Mouse (Mus musculus): ENCODE results near the gene Lcn12. TPM values are rescaled to one million over a fixed set of nuclear protein-coding genes. Genes with fewer than 3 reads are reported as not detected.

Gene Lcn12
- polyA plus RNA-seq, 1 experiment, result not detected

DNA sequence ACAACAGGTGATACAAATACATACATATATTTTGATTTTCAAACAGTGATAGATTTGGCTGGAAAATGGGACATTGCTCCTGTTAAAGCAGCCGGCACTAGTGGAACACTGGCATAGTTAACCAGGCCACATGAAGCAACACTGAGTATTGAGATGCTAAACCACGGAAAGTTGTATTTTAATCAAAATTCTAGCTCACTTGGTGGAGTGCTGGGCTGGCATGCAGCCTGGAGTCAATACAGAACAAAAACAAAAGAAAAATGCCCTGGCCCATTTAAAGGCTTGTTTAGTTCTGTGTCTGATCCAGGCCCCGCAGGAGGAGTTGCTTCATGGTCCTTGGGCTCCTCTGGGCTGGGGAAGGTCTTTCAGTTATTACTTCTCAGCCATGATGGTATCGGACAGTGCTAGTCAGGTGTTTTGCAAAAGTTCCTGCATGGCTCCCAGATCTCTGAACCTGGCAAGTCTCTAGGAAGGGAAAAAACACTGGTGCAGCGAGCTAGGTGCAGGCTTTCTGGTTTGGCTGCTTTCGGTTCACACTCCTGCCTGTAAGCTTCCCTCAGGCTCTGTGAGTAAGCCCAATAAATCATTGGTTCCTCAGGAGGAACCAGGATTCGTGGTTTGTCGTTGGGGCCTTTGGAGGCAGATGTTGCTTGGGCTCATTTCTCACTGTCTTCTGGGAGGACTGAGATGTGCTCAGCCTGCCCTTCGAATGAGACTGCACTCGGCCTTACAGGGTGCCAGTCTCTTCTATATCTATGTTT is 14.0 kb downstream of the Lcn12 start:
- H3K4me1 ChIP-seq (ENCODE audit: control insufficient read depth, insufficient read depth, low read length), result no peaks in the 10 kb centered on the region
- no peak overlapping the region for H3K27ac ChIP-seq (ENCODE audit: insufficient read depth, low read length)
- no peak overlapping the region for H3K4me3 ChIP-seq (ENCODE audit: insufficient read depth, low read length)
- no peak for TF ChIP-seq POLR2A (IDR thresholded peaks at IDR 0.05; ENCODE audit: low read depth, low read length)
- no peak for TF ChIP-seq CTCF (IDR thresholded peaks at IDR 0.05; ENCODE audit: borderline replicate concordance, insufficient read depth, low read length)

DNA sequence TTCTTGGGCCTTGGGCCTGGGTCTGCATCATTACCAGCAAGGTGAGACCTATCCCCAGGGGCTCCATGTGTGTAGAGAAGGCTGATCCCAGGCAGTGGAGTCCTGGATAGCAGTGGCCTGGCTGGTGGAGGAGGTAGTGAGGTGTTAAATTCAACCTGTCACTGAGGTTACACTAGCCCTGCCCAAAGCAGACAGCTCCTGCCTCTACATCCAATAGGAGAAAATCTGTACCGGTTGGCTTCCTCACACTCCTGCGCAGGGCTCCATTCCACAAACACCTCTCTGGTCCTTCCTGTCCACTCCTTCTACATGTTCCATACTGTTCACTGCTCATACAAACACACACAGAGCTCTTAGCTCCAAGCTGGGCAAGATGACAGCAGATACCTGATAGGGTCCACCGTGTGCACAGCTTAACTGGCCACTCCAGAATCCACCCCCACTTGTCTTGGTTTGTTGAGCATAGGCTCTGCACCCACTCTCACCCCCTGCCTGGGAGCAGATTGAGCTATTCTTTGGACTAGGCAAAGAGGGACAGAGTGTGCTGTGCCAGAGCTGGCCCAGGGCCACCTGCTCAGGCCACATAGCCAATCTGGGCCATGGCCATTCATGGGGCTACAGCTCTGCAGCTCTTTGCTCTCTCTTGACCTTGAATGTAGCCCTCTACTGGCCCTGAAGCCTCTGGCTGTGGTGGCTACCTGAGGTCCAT is 15.6 kb downstream of the Lcn12 start:
- Histone ChIP-seq H3K4me1 (ENCODE audit: control insufficient read depth, insufficient read depth, low read length) (no peaks in the 10 kb centered on the region), H3K27ac (ENCODE audit: insufficient read depth, low read length) (no peak overlapping the region), H3K4me3 (ENCODE audit: insufficient read depth, low read length) (no peak overlapping the region)
- TF ChIP-seq CTCF (IDR thresholded peaks at IDR 0.05; ENCODE audit: borderline replicate concordance, insufficient read depth, low read length) (no peak), POLR2A (IDR thresholded peaks at IDR 0.05; ENCODE audit: low read depth, low read length) (no peak)

DNA sequence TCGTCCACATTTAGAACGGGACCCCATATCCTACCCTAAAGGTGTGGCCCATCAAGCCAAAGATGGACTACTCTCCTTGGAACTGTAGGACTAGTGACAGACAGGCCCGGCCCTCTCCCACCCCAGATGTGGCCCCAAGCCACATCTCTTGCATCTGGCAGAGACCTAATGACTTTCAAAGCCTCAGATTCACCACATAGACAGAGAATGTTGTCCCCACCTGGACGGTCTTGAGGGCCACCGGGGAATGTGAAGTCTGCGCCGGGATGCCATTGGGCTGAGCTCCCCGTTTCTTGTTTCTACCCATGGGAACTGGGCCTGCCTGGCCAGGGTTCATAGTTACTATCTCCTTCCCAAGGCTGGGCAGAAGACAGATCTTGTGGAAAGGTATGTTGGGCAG is 16.2 kb downstream of the Lcn12 start:
- H3K4me3 ChIP-seq (ENCODE audit: insufficient read depth, low read length), result no peak overlapping the region
- H3K27ac ChIP-seq (ENCODE audit: insufficient read depth, low read length), result no peak overlapping the region
- TF ChIP-seq CTCF (IDR thresholded peaks at IDR 0.05; ENCODE audit: borderline replicate concordance, insufficient read depth, low read length), result no peak
- TF ChIP-seq POLR2A (IDR thresholded peaks at IDR 0.05; ENCODE audit: low read depth, low read length), result no peak
- H3K4me1 ChIP-seq (ENCODE audit: control insufficient read depth, insufficient read depth, low read length), result no peaks in the 10 kb centered on the region

DNA sequence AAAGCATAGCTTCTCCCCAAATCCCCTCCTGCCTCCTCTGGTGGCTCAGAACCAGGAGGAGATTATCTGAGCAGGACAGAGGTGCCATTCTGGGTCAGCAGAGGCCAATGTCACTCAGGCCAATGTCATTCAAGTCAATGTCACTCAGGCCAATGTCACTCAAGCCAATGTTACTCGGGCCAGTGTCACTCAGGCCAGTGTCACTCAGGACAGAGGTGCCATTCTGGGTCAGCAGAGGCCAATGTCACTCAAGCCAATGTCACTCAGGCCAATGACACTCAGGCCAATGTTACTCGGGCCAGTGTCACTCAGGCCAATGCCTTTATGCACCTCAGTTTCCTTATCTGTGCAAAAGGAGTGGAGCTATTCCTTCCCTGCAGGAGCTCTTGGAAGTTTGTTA is 21.2 kb downstream of the Lcn12 start:
- Histone ChIP-seq H3K27ac (ENCODE audit: insufficient read depth, low read length) (no peak overlapping the region), H3K4me1 (ENCODE audit: control insufficient read depth, insufficient read depth, low read length) (no peaks in the 10 kb centered on the region)
- TF ChIP-seq CTCF (IDR thresholded peaks at IDR 0.05; ENCODE audit: borderline replicate concordance, insufficient read depth, low read length) (no peak), POLR2A (IDR thresholded peaks at IDR 0.05; ENCODE audit: low read depth, low read length) (no peak)

DNA sequence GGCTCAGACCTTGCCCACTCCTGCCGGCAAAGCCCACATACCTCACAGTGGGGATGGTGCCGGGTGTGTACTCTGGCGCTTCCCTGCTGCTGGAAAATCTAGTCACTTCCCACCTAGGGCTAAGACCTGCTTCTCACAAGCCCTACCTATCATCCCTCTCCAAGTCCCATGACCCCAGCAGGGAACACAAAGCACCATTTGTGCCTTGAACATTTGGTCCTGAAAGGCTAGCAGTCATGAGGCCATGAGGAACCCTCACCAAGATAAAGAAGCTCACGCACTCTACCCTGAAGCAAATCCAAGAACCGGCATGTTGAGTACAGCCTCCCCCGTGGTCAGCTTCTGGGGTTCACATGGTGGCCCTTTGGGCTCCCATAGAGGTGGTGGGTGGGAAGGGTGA is 23.7 kb downstream of the Lcn12 start, which contains the start of gene Ptgds:
Gene Ptgds (minus strand): TSS at position 78 of the 400 bp plus-strand sequence.
- Histone ChIP-seq H3K27ac (ENCODE audit: insufficient read depth, low read length) (no peak within 1 kb of the TSS), H3K4me1 (ENCODE audit: control insufficient read depth, insufficient read depth, low read length) (no peaks in the 10 kb centered on the region), H3K4me3 (ENCODE audit: insufficient read depth, low read length) (no peak within 1 kb of the TSS)
- TF ChIP-seq CTCF (IDR thresholded peaks at IDR 0.05; ENCODE audit: borderline replicate concordance, insufficient read depth, low read length), result no peak
- TF ChIP-seq POLR2A (IDR thresholded peaks at IDR 0.05; ENCODE audit: low read depth, low read length), result no peak

More for the DNA sequence above, 21.2 kb downstream of the Lcn12 start:
- no peak overlapping the region for H3K4me3 ChIP-seq (ENCODE audit: insufficient read depth, low read length)

DNA sequence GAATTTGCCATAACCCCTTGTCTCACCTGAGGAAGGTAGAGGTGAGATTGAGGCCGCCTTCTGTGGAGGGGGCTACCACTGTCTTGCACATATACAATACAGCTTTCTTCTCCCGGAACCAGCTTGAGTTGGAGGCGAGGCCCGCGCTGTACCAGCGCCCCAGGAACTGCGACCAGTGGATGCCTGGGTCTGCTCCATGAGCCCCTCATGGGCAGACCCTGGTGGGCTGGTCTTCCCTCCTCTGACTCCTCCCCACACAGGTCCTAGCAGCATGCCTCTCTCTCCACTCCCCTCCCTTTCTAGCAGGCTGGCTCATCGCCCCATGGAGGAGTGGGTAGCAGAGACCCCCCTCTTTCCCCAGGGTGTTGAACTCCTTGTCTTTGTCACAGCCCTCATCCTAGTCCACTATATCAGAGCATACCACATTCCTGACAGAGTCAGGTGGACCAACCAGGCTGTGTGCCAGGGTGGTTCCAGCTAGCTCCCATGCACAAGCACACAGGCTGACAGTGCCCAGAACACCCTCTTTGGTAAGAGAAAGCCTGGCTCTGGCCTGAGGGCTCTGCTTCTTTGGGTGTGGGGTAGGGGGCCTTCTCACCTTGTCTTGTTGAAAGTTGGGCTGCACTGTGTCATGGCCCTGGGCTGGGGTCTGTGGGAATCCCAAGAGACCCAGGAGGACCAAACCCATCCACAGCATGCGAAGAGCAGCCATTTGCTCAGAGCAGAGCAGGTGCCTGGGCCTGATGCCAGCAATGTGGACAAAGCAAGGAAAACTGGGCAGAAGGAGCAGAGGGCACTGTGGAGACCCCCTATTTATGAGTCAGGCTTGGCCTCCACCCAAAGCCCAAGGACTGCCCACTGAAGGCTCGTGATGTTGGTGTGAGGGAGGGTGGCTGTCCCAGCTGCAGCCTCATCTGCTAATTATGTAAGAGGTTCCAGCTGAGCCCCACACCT is 24.5 kb downstream of the Lcn12 start:
- Histone ChIP-seq H3K27ac (ENCODE audit: insufficient read depth, low read length) (no peak overlapping the region), H3K4me1 (ENCODE audit: control insufficient read depth, insufficient read depth, low read length) (no peaks in the 10 kb centered on the region), H3K4me3 (ENCODE audit: insufficient read depth, low read length) (no peak overlapping the region)
- TF ChIP-seq CTCF (IDR thresholded peaks at IDR 0.05; ENCODE audit: borderline replicate concordance, insufficient read depth, low read length) (no peak), POLR2A (IDR thresholded peaks at IDR 0.05; ENCODE audit: low read depth, low read length) (no peak)

DNA sequence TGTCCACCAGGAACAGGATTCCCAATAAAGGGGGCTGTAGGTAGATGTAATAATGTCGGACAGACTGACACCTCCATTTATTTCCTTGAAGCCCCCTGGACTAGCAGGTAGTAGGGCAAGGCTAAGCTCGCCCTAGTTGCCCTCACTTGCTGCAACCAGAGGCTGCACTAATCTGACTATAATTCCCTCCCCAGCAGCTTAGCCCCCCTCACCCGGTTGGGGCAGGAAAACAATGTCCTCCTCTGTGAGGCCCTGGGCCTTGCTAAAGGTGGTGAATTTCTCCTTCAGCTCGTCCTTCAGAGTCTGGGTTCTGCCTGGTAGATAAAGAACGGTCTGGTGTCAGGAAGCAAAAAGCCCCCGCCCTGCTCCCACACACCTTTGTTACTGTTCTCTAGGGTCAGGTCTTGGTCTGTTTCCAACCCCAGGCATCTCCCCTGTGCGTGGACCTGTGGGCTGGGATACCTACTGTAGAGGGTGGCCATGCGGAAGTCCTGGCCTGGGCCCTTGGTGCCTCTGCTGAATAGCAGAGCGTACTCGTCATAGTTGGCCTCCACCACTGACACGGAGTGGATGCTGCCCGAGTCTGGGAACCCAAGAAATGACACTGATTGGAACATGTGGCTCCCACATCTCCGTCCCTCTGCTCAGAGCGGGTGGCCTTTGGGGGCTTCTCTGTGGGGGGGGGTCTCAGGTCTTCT is 26.0 kb downstream of the Lcn12 start:
- TF ChIP-seq CTCF (IDR thresholded peaks at IDR 0.05; ENCODE audit: borderline replicate concordance, insufficient read depth, low read length), result no peak
- TF ChIP-seq POLR2A (IDR thresholded peaks at IDR 0.05; ENCODE audit: low read depth, low read length), result no peak
- Histone ChIP-seq H3K4me3 (ENCODE audit: insufficient read depth, low read length) (no peak overlapping the region), H3K27ac (ENCODE audit: insufficient read depth, low read length) (no peak overlapping the region), H3K4me1 (ENCODE audit: control insufficient read depth, insufficient read depth, low read length) (no peaks in the 10 kb centered on the region)

DNA sequence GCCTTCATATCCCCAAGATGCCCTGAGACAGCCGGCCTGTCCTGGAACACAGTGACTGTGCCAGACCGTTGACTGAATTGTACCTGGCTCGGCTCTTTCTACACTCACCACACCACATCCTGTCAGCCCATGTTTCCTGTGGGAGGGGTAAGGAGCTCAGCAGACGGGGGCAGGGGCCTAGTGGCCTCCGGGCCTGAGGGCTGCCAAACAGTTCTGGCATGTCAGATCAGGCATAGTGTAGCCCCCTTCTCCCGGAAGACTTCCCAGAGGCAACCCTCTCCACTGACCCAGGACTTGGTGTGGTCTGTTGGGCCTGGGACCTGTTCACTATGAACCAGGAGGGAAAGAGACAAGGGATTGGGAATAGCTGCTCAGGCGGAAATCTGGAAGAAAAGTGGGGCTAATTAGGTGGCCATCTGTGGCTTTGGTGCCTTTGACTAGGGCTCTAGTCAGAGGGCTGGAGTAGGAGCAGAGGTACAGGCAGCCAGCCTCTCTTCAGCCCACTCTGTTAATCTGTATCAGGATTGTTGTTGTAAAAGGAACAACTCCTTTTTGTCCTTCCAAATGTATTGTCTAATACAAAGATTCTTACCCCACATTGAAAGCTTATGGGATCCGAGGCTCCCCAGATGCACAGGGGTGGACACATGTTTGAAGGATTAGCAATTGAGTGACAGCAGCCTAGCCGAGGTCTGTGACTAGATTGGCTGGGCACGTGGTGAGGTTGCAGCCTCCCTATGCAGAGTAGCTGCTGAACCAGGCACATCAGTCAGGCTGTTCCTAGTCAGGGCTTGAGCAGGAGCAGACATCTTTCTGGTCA is 27.7 kb downstream of the Lcn12 start:
- TF ChIP-seq POLR2A (IDR thresholded peaks at IDR 0.05; ENCODE audit: low read depth, low read length), result no peak
- no peak for TF ChIP-seq CTCF (IDR thresholded peaks at IDR 0.05; ENCODE audit: borderline replicate concordance, insufficient read depth, low read length)
- Histone ChIP-seq H3K27ac (ENCODE audit: insufficient read depth, low read length) (no peak overlapping the region), H3K4me3 (ENCODE audit: insufficient read depth, low read length) (no peak overlapping the region), H3K4me1 (ENCODE audit: control insufficient read depth, insufficient read depth, low read length) (no peaks in the 10 kb centered on the region)

Measured in embryonic fibroblast, embryonic 13.5 days (primary cell).